Mouse (Mus musculus) heart, embryonic 14.5 days (tissue): ENCODE measurements around the gene Cd177. TPM values are rescaled to one million over a fixed set of nuclear protein-coding genes. Genes with fewer than 3 reads are reported as not detected.
"Not testable (repeated sequence)": the region's sequence is repeated elsewhere in the genome, so short reads cannot be mapped to it uniquely, and the experiment has no call there.

Source experiments
- ATAC-seq: fragments of 200-750 bp; cut with Nextera tagmentation; 2 replicates; pipeline ENCODE4 v1.8.0; 2017; ENCODE audit warnings: low read depth, moderate TSS enrichment; ENCODE audit not compliant: insufficient number of reproducible peaks, insufficient read depth, low FRiP score
- H3K27ac ChIP-seq, 2 experiments: fragments of 200-500 bp in 1 of 2; fragments of 300-500 bp in 1 of 2; sonication (generic) in 1 of 2; replicated peaks in 1 of 2; 2 replicates each; pipeline ENCODE4 v1.5.1; 2012 to 2014; ENCODE audit warnings: low read depth in 2 of 2, low read length in 2 of 2, control low read depth in 1 of 2, mild to moderate bottlenecking in 1 of 2, mixed read lengths in 1 of 2; ENCODE audit not compliant: control insufficient read depth in 1 of 2, insufficient read depth in 1 of 2
- H3K27me3 ChIP-seq: fragments of 300-500 bp; sonication (generic); 2 replicates; pipeline ENCODE4 v1.6.1; 2014; ENCODE audit warnings: mild to moderate bottlenecking, low read length, control low read depth; ENCODE audit not compliant: control insufficient read depth, insufficient read depth
- H3K36me3 ChIP-seq: fragments of 300-500 bp; sonication (generic); 2 replicates; pipeline ENCODE4 v1.6.1; 2014; ENCODE audit warnings: mild to moderate bottlenecking, control low read depth, low read length, mixed read lengths; ENCODE audit not compliant: control insufficient read depth, insufficient read depth
- H3K4me1 ChIP-seq, 2 experiments: fragments of 200-500 bp in 1 of 2; fragments of 300-500 bp in 1 of 2; sonication (generic) in 1 of 2; 2 replicates each; pipeline ENCODE4 v1.6.1; 2012 to 2014; ENCODE audit warnings: low read length in 2 of 2, control low read depth in 1 of 2, mixed read lengths in 1 of 2; ENCODE audit not compliant: control insufficient read depth in 2 of 2, insufficient read depth in 2 of 2
- H3K4me2 ChIP-seq: fragments of 300-500 bp; sonication (generic); 2 replicates; pipeline ENCODE4 v1.6.1; 2014; ENCODE audit warnings: mild to moderate bottlenecking, low read length
- H3K4me3 ChIP-seq, 2 experiments: fragments of 200-500 bp in 1 of 2; fragments of 300-500 bp in 1 of 2; sonication (generic) in 1 of 2; 2 replicates each; pipeline ENCODE4 v1.5.1; 2012 to 2014; ENCODE audit warnings: low read length in 2 of 2, mild to moderate bottlenecking in 2 of 2, control low read depth in 1 of 2, low read depth in 1 of 2, moderate library complexity in 1 of 2; ENCODE audit not compliant: control insufficient read depth in 1 of 2, insufficient read depth in 1 of 2
- H3K9ac ChIP-seq: fragments of 300-500 bp; sonication (generic); 2 replicates; pipeline ENCODE4 v1.6.1; 2014; ENCODE audit warnings: mild to moderate bottlenecking, low read length
- H3K9me3 ChIP-seq: fragments of 300-500 bp; sonication (generic); 2 replicates; pipeline ENCODE4 v1.6.1; 2016; ENCODE audit warnings: low read length, control low read depth; ENCODE audit not compliant: control insufficient read depth
- WGBS: fragments of 180-500 bp; shearing (Covaris S2); extraction: QIAGEN DNeasy Blood & Tissue Kit; methylation state at CpG from one replicate; pipeline ENCODE4 v1.1.7; 2014; 5-methylcytosine and 5-hydroxymethylcytosine counted together
- polyA plus RNA-seq: library from polyadenylated mRNA; unstranded; fragments of >200 nt; fragmentation: Nextera tagmentation; extraction: Ambion mirVana; gene quantifications from 2 replicates; pipeline ENCODE4 v1.2.1, GENCODE M21; 2014

Cd177 gene
- polyA plus RNA-seq = not detected in 2 replicates

DNA sequence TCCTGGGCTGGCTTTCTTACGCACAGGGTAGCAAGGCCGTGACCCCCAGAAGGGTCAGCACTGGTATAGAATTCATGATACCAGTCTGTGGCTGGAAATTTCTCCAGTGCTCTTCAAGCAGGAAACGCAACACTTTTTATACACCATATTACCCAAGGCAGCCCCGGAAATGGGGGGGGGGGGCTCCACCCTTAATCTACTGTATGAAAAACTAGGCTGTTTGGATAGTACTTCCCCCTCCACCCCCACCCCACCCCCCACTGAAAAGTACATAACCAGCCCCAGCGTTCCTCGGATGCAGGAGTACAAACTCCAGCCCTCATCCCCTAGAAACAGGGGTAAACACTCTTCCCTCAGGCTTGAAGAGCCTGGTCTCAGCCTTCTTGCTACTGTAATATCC is at the start of gene Cd177:
TSS of gene Cd177 (minus strand) at position 101 of the 400 bp plus-strand sequence.
- H3K4me1 ChIP-seq = no peaks in the 10 kb centered on the region
- H3K4me3 ChIP-seq = no peak within 1 kb of the TSS
- ATAC-seq = no peak
- H3K27ac ChIP-seq = no peak within 1 kb of the TSS
- H3K27me3 ChIP-seq = no peaks in the 10 kb centered on the region
- WGBS = 70% methylated on average over 6 of the region's 6 CpGs
- no peaks in the 10 kb centered on the region for H3K9me3 ChIP-seq
- no peaks in the 10 kb centered on the region for H3K36me3 ChIP-seq
- H3K4me2 ChIP-seq = no peak within 1 kb of the TSS
- no peak within 1 kb of the TSS for H3K9ac ChIP-seq

DNA sequence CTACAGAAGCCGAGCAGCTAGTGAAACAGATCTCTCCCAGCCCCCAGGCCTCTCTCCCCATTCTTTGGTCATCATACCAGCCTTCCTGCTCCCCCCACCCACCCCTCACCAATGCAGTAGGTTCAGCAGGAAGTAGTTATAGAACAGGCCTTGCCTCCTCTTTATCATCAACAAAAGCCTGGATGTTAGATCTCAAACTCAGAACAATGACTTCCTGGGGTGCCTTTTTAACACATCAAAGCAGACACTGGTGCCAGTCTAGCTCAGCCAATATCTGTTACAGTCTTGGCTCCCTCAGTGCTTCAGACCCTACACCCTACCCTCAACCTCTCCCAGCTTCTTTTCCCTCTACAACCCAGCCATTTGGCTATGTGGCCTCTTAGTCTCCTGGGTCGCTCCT is 48.9 kb upstream of the Cd177 start:
- H3K9me3 ChIP-seq = no peaks in the 10 kb centered on the region
- 24% methylated on average over 2 of the region's 2 CpGs for WGBS

DNA sequence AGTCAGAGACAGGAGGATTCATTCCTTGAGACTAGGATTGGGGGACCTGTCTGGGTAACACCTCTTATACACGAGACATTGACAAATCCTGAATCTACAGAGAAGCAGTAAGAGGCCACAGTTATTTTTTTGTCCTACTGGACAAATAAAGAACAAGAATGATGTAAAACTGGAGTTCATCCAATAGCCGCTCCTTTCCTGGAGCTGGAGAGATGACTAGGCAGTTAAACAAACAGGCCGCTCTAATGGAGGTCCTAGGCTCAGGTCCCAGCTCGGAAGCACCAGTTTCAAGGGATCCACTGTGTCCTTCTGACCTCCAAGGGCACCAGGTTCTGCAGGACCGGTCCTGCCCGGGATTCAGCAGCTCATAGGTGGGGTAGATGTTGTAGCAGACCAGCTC is 44.7 kb upstream of the Cd177 start:
- ATAC-seq = no peak
- no peak overlapping the region for H3K4me3 ChIP-seq
- no peak overlapping the region for H3K27ac ChIP-seq
- no peak overlapping the region for H3K9ac ChIP-seq
- H3K27me3 ChIP-seq = no peaks in the 10 kb centered on the region
- WGBS = 50% methylated on average over 6 of the region's 6 CpGs
- H3K4me1 ChIP-seq = no peaks in the 10 kb centered on the region
- H3K4me2 ChIP-seq = no peak overlapping the region
- no peaks in the 10 kb centered on the region for H3K36me3 ChIP-seq
- no peaks in the 10 kb centered on the region for H3K9me3 ChIP-seq

More for the DNA sequence above, 48.9 kb upstream of the Cd177 start:
- Histone ChIP-seq H3K4me1 (no peaks in the 10 kb centered on the region), H3K4me3 (no peak overlapping the region), H3K27ac (no peak overlapping the region), H3K9ac (no peak overlapping the region), H3K4me2 (no peak overlapping the region), H3K27me3 (no peaks in the 10 kb centered on the region), H3K36me3 (no peaks in the 10 kb centered on the region)
- no peak for ATAC-seq

DNA sequence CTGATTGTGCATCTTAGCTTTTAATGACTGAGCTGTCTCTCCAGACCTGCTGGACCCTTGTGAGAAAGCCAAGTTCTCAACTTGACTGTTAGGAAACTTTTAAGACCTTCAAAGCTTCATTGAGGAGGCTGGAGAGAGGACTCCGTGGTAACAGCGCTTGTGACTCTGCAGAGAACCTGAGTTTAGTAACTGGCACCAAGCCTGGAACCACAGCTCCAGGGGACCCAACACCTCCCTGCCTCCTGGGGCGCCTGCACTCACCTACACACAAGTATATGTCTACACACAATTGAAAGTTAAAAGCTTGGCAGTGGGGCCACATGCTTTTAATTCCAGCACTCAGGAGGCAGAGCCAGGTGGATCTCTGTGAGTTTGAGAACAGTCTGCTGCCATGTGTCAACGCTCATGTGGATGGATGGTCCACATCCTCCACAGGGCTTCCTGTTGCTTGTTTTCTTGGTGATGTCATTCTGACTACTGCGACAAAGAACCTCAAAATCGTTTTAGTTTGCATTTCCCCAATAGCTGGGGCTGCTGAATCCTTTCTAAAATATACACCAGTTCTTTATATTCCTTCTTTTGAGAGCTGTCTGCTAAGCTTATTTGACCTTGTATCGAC is 42.1 kb upstream of the Cd177 start:
- ATAC-seq = no peak
- Histone ChIP-seq H3K9ac (no peak overlapping the region), H3K4me3 (no peak overlapping the region), H3K36me3 (no peaks in the 10 kb centered on the region), H3K4me2 (no peak overlapping the region), H3K27me3 (no peaks in the 10 kb centered on the region), H3K4me1 (no peaks in the 10 kb centered on the region), H3K9me3 (no peaks in the 10 kb centered on the region), H3K27ac (no peak overlapping the region)
- 50% methylated on average over 7 of the region's 7 CpGs for WGBS

DNA sequence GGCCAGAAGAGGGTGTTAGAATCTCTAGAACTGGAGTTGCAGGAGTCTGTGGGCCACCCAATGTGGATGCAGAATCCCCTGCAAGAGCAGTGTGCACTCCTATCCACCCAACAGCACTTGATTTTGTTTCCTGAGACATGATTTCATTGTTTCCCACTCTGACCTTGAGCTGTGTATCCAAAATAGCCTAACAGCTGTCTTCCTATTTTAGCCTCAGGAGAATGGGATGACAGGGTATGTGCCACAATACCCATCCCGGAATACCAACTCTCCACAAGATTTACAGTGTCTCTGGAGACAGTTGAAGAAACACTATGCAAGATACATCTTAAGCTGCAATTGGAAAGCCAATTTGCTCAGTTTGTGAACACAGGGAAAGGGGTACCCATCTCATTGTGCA is 37.8 kb upstream of the Cd177 start:
- H3K9ac ChIP-seq = no peak overlapping the region
- no peak for ATAC-seq

DNA sequence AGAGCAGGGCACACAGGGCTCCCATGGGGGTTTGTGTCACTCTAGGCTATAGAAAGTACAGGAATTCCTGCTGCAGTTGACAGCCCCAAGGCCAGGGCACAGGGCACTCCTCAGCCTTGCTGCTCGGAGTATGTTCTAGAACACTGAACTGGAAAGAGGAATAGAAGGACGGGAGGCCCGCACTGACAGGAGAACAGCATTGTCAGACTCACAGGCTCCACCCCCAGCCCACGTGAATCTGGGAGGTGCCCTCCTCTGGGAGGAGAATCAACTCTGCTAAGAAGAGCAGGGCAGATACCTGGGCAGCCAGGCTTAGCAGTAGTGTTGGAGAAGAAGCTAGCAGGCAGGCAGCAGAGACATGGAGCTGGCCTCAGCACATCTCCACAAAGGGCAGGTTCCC is 16.8 kb upstream of the Cd177 start, which contains the start of gene Ceacam10:
TSS of gene Ceacam10 (plus strand) at position 289 of the 400 bp plus-strand sequence.
- not testable (repeated sequence) for H3K9me3 ChIP-seq, H3K9ac ChIP-seq, H3K36me3 ChIP-seq, H3K4me2 ChIP-seq, H3K4me3 ChIP-seq, ATAC-seq, H3K27ac ChIP-seq, H3K4me1 ChIP-seq, H3K27me3 ChIP-seq
- WGBS = 38% methylated on average over 4 of the region's 4 CpGs

More for the DNA sequence above, 37.8 kb upstream of the Cd177 start:
- no peak overlapping the region for H3K4me3 ChIP-seq
- H3K27ac ChIP-seq = no peak overlapping the region
- H3K4me2 ChIP-seq = no peak overlapping the region
- no peaks in the 10 kb centered on the region for H3K36me3 ChIP-seq
- no peaks in the 10 kb centered on the region for H3K4me1 ChIP-seq
- no peaks in the 10 kb centered on the region for H3K9me3 ChIP-seq
- 77% methylated on average over 1 of the region's 1 CpGs for WGBS
- no peaks in the 10 kb centered on the region for H3K27me3 ChIP-seq

DNA sequence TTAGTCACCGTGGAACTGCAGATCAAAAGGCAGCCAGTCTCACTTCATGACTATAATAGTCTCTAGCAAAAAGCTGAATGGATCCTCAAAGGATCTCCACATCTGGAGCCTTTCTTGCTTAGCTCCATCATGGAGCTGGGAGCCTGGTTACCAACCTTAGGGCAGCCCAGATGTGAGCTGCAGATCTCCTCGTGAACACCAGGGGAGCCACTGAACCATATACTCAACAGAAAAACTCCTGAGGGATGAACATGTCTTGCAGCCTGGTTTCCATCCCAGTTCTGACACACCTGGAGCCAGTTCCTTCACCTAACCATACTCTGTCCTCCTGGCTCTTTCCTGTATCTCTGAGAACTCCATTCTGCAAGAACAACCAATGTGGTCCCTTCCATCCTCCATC is 16.0 kb upstream of the Cd177 start:
- 67% methylated on average over 2 of the region's 2 CpGs for WGBS
- Histone ChIP-seq H3K27ac (no peak overlapping the region), H3K36me3 (no peaks in the 10 kb centered on the region), H3K27me3 (no peaks in the 10 kb centered on the region), H3K9me3 (no peaks in the 10 kb centered on the region), H3K4me2 (no peak overlapping the region), H3K4me1 (no peaks in the 10 kb centered on the region), H3K9ac (no peak overlapping the region), H3K4me3 (no peak overlapping the region)
- ATAC-seq = no peak

DNA sequence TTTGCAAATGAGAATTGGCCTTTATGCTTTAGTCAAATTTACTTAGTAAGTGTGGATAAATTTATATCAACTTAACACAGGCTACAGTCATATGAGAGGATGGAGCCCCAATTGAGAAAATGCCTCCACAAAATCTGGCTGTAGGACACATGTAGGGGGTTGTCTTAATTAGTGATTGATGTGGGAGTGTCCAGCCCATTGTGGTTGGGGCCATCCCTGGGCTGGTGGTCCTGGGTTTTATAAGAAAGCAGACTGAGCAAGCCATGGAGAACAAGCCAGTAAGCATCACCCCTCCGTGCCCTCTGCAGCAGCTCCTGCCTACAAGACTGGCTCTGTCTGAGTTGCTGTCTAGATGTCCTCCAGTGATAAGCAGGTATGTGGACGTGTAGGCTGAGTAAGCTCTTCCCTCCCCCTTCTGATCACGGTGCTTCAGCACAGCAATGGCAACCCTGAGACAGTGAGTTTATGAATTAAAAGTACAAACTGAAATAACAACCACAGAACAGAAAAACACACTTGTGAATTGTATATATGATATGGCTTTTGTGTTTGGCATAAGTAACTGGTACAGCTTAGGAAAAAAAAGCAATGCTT is 13.9 kb upstream of the Cd177 start:
- no peak overlapping the region for H3K4me3 ChIP-seq
- no peak overlapping the region for H3K4me2 ChIP-seq
- no peaks in the 10 kb centered on the region for H3K9me3 ChIP-seq
- H3K27ac ChIP-seq = no peak overlapping the region
- no peaks in the 10 kb centered on the region for H3K27me3 ChIP-seq
- no peaks in the 10 kb centered on the region for H3K36me3 ChIP-seq
- H3K4me1 ChIP-seq = no peaks in the 10 kb centered on the region
- WGBS = 31% methylated on average over 3 of the region's 3 CpGs
- H3K9ac ChIP-seq = no peak overlapping the region
- ATAC-seq = no peak
